16 mouse cellular contexts compared by ENCODE assay signal in genomic region chr7:101617438-101618165, GRCm38 (mm10). TPM values are rescaled to one million over a fixed set of nuclear protein-coding genes. Genes with fewer than 3 reads are reported as not detected.
A peak's percentile ranks its signal among the peaks of the same experiment; 100 is the strongest.
DNase-seq lines count a peak whose midpoint lies in the region; ATAC-seq and TF ChIP-seq lines count a peak whose summit lies in the region.
"Had no signal": no experiment of that assay in that cellular context is flagged by ENCODE, and none has a peak within 500 bp of the region (broad histone marks: within the 10 kb centered on the region; RNA-seq: fewer than 3 reads in every experiment).

No protein-coding gene starts in this region.

- no peaks in the 10 kb centered on the region for H3K36me3 ChIP-seq in hindbrain, embryonic 14.5 days (replicated peaks; ENCODE audit: control insufficient read depth, insufficient read depth)
- H3K36me3 ChIP-seq: embryonic facial prominence, embryonic 12.5 days; liver, embryonic 15.5 days had no signal

- TF ChIP-seq CTCF in left cerebral cortex, adult 2 months (IDR thresholded peaks at IDR 0.05): no peak

- peak overlapping the region; percentile 68 for H3K27ac ChIP-seq in left cerebral cortex, adult 2 months
- H3K27ac ChIP-seq in hindbrain, embryonic 14.5 days: no peak overlapping the region
- H3K27ac ChIP-seq: embryonic facial prominence, embryonic 12.5 days; liver, embryonic 15.5 days had no signal

- H3K9ac ChIP-seq in hindbrain, embryonic 14.5 days: no peak overlapping the region
- H3K9ac ChIP-seq: embryonic facial prominence, embryonic 12.5 days; liver, embryonic 15.5 days had no signal

- no peak overlapping the region for H3K4me3 ChIP-seq in left cerebral cortex, adult 2 months
- no peak overlapping the region for H3K4me3 ChIP-seq in hindbrain, embryonic 14.5 days (replicated peaks; ENCODE audit: low read length)
- H3K4me3 ChIP-seq: embryonic facial prominence, embryonic 12.5 days; liver, embryonic 15.5 days; myocyte had no signal

- peak; percentile 62 for ATAC-seq in inflammation-experienced regulatory T-cells, adult 6 months
- no peak for ATAC-seq in hindbrain, embryonic 14.5 days (ENCODE audit: low FRiP score)
- ATAC-seq: intestine, embryonic 16.5 days had no signal

- H3K4me1 ChIP-seq in hindbrain, embryonic 14.5 days (replicated peaks; ENCODE audit: control insufficient read depth, insufficient read depth, low read length): no peaks in the 10 kb centered on the region
- H3K4me1 ChIP-seq: embryonic facial prominence, embryonic 12.5 days had no signal

- H3K27me3 ChIP-seq in hindbrain, embryonic 14.5 days (ENCODE audit: control insufficient read depth, insufficient read depth, low read length): no peaks in the 10 kb centered on the region
- H3K27me3 ChIP-seq: embryonic facial prominence, embryonic 12.5 days; liver, embryonic 15.5 days had no signal

- peak; percentile 88 for DNase-seq in right cerebral cortex, adult 18-20 months
- DNase-seq in right cerebral cortex, postnatal 4 days: no peak
- DNase-seq in left cerebral cortex, adult 2 months (ENCODE audit: extremely low spot score in 1 of 2, low spot score in 2 of 2): peak; percentile 61 to 70
- peak; percentile 94 for DNase-seq in telencephalon, adult 2 months (ENCODE audit: low read depth, low spot score)
- no peak for DNase-seq in B cell, adult 2 months
- DNase-seq in adrenal gland, adult 8-10 months: no peak
- no peak for DNase-seq in hindbrain, embryonic 14.5 days (ENCODE audit: low spot score)
- DNase-seq: adrenal gland, adult 2 months; heart, postnatal 10 days had no signal

- H3K4me2 ChIP-seq in hindbrain, embryonic 14.5 days (replicated peaks): no peak overlapping the region
- H3K4me2 ChIP-seq: embryonic facial prominence, embryonic 12.5 days; liver, embryonic 15.5 days had no signal

- H3K9me3 ChIP-seq in hindbrain, embryonic 14.5 days (ENCODE audit: control insufficient read depth, low read length): no peaks in the 10 kb centered on the region
- H3K9me3 ChIP-seq: embryonic facial prominence, embryonic 12.5 days; liver, embryonic 15.5 days had no signal

- WGBS in hindbrain, embryonic 14.5 days: 73% methylated on average over 10 of the region's 10 CpGs

- intact Hi-C loops in left cerebral cortex, adult 2 months (cut with DNase I): loop anchor here (1.0 to 10.0 kb wide), 3 partner anchors 76 to 313 kb away; partner anchors contain the start of gene Atg16l2

RNA-seq across cellular contexts. Expression of gene Art2b, which starts 32.2 kb away (rescaled TPM):
- 100 to 1,000 TPM in 2 of 3 experiments, 10 to 100 TPM in 1; 72.4 to 156 (median 144) TPM for polyA plus RNA-seq in inflammation-experienced regulatory T-cells, adult 6 months (2017; shearing (Covaris generic))
- total RNA-seq in left cerebral cortex, adult 2 months (2021): not detected
- total RNA-seq in adrenal gland, adult 8-10 months (2022): under 1 TPM in 2 of 4 experiments, not detected in 2; 0.12 TPM
- polyA plus RNA-seq in hindbrain, embryonic 14.5 days (2014; fragmentation: Nextera tagmentation; extraction: Ambion mirVana): not detected in 2 replicates
- total RNA-seq: adrenal gland, adult 2 months; heart, postnatal 10 days had no signal
- polyA plus RNA-seq: adrenal gland, adult 2 months; C2C12; embryonic facial prominence, embryonic 12.5 days; forebrain, embryonic 11.5 days; liver, embryonic 15.5 days; myocyte had no signal

RNA-seq across cellular contexts. Expression of gene Clpb, which starts 45.8 kb away (rescaled TPM):
- 10 to 100 TPM in 2 of 3 experiments, 1 to 10 TPM in 1; 9.1 to 12.4 (median 10.7) TPM for polyA plus RNA-seq in inflammation-experienced regulatory T-cells, adult 6 months (2017; shearing (Covaris generic))
- total RNA-seq in left cerebral cortex, adult 2 months (2021): 10 to 100 TPM; 55.6 to 57.1 TPM
- total RNA-seq in adrenal gland, adult 8-10 months (2022): 10 to 100 TPM; 67.7 to 90.7 (median 77.9) TPM
- 33.0 and 39.8 TPM in 2 replicates for polyA plus RNA-seq in hindbrain, embryonic 14.5 days (2014; fragmentation: Nextera tagmentation; extraction: Ambion mirVana)

Comparison
In these comparisons a context has a peak if more than half of its experiments do, and no peak if none do; other contexts are left out.
1. DNase-seq: peak in right cerebral cortex, adult 18-20 months (single experiment), left cerebral cortex, adult 2 months (2 of 2) and telencephalon, adult 2 months (single experiment); none in right cerebral cortex, postnatal 4 days (single experiment), B cell, adult 2 months (0 of 2), adrenal gland, adult 8-10 months (single experiment) and hindbrain, embryonic 14.5 days (single experiment).